Mouse (Mus musculus): ENCODE measurements around the gene Gm37240. TPM values are rescaled to one million over a fixed set of nuclear protein-coding genes. Genes with fewer than 3 reads are reported as not detected.

Gene Gm37240
- polyA plus RNA-seq, 1 experiment from 2014 or later = 3.2 TPM

- Histone ChIP-seq H3K36me3 (replicated peaks; ENCODE audit: control insufficient read depth, insufficient read depth, low read depth, low read length) (no peaks in the 10 kb centered on the region), H3K27ac (replicated peaks; ENCODE audit: low read depth, low read length) (no peak overlapping the region), H3K9me3 (replicated peaks; ENCODE audit: control insufficient read depth, low read length) (no peaks in the 10 kb centered on the region), H3K27me3 (ENCODE audit: control insufficient read depth, insufficient read depth, low read length) (no peaks in the 10 kb centered on the region), H3K4me3 (ENCODE audit: low read depth, low read length) (no peak overlapping the region), H3K4me1 (ENCODE audit: control insufficient read depth, insufficient read depth, low read length) (no peaks in the 10 kb centered on the region), H3K9ac (replicated peaks; ENCODE audit: low read length) (no peak overlapping the region), H3K4me2 (ENCODE audit: low read depth, low read length) (no peak overlapping the region)
- ATAC-seq (replicated peaks; ENCODE audit: insufficient number of reproducible peaks, low FRiP score, low TSS enrichment, low read depth) (no peak), DNase-seq (ENCODE audit: low spot score) (no peak)
- 89% methylated on average over 5 of the region's 5 CpGs for WGBS
Observed at GRCm38 (mm10) chr3:85683618-85684017, 203.7 kb downstream of the Gm37240 start.

GRCm38 (mm10) chr3:85681136-85681535 lies 206.2 kb downstream of the Gm37240 start:
- no peaks in the 10 kb centered on the region for H3K9me3 ChIP-seq (replicated peaks; ENCODE audit: control insufficient read depth, low read length)
- no peak overlapping the region for H3K9ac ChIP-seq (replicated peaks; ENCODE audit: low read length)
- H3K4me2 ChIP-seq (ENCODE audit: low read depth, low read length) = no peak overlapping the region
- DNase-seq (ENCODE audit: low spot score) (no peak), ATAC-seq (replicated peaks; ENCODE audit: insufficient number of reproducible peaks, low FRiP score, low TSS enrichment, low read depth) (no peak)
- H3K36me3 ChIP-seq (replicated peaks; ENCODE audit: control insufficient read depth, insufficient read depth, low read depth, low read length) = no peaks in the 10 kb centered on the region
- no peaks in the 10 kb centered on the region for H3K27me3 ChIP-seq (ENCODE audit: control insufficient read depth, insufficient read depth, low read length)
- no peak overlapping the region for H3K4me3 ChIP-seq (ENCODE audit: low read depth, low read length)
- 80% methylated on average over 7 of the region's 7 CpGs for WGBS
- no peak overlapping the region for H3K27ac ChIP-seq (replicated peaks; ENCODE audit: low read depth, low read length)
- H3K4me1 ChIP-seq (ENCODE audit: control insufficient read depth, insufficient read depth, low read length) = no peaks in the 10 kb centered on the region

- 87% methylated on average over 5 of the region's 5 CpGs for WGBS
Observed at GRCm38 (mm10) chr3:85679960-85680359, 207.4 kb downstream of the Gm37240 start.

GRCm38 (mm10) chr3:85679312-85679933 lies 207.9 kb downstream of the Gm37240 start:
- WGBS = 88% methylated on average over 8 of the region's 8 CpGs
- DNase-seq (ENCODE audit: low spot score) = no peak
- Histone ChIP-seq H3K9ac (replicated peaks; ENCODE audit: low read length) (no peak overlapping the region), H3K27ac (replicated peaks; ENCODE audit: low read depth, low read length) (no peak overlapping the region), H3K4me1 (ENCODE audit: control insufficient read depth, insufficient read depth, low read length) (no peaks in the 10 kb centered on the region), H3K9me3 (replicated peaks; ENCODE audit: control insufficient read depth, low read length) (no peaks in the 10 kb centered on the region), H3K4me3 (ENCODE audit: low read depth, low read length) (no peak overlapping the region), H3K36me3 (replicated peaks; ENCODE audit: control insufficient read depth, insufficient read depth, low read depth, low read length) (no peaks in the 10 kb centered on the region), H3K27me3 (ENCODE audit: control insufficient read depth, insufficient read depth, low read length) (no peaks in the 10 kb centered on the region), H3K4me2 (ENCODE audit: low read depth, low read length) (no peak overlapping the region)
- ATAC-seq (replicated peaks; ENCODE audit: insufficient number of reproducible peaks, low FRiP score, low TSS enrichment, low read depth) = no peak

More at GRCm38 (mm10) chr3:85679960-85680359, 207.4 kb downstream of the Gm37240 start:
- H3K4me3 ChIP-seq (ENCODE audit: low read depth, low read length) = no peak overlapping the region
- H3K9ac ChIP-seq (replicated peaks; ENCODE audit: low read length) = no peak overlapping the region
- H3K4me2 ChIP-seq (ENCODE audit: low read depth, low read length) = no peak overlapping the region
- no peaks in the 10 kb centered on the region for H3K4me1 ChIP-seq (ENCODE audit: control insufficient read depth, insufficient read depth, low read length)
- DNase-seq (ENCODE audit: low spot score) = no peak
- no peaks in the 10 kb centered on the region for H3K9me3 ChIP-seq (replicated peaks; ENCODE audit: control insufficient read depth, low read length)
- no peak overlapping the region for H3K27ac ChIP-seq (replicated peaks; ENCODE audit: low read depth, low read length)
- H3K36me3 ChIP-seq (replicated peaks; ENCODE audit: control insufficient read depth, insufficient read depth, low read depth, low read length) = no peaks in the 10 kb centered on the region
- ATAC-seq (replicated peaks; ENCODE audit: insufficient number of reproducible peaks, low FRiP score, low TSS enrichment, low read depth) = no peak
- H3K27me3 ChIP-seq (ENCODE audit: control insufficient read depth, insufficient read depth, low read length) = no peaks in the 10 kb centered on the region

- DNase-seq (ENCODE audit: low spot score) (no peak), ATAC-seq (replicated peaks; ENCODE audit: insufficient number of reproducible peaks, low FRiP score, low TSS enrichment, low read depth) (no peak)
- no peak overlapping the region for H3K9ac ChIP-seq (replicated peaks; ENCODE audit: low read length)
- WGBS = 92% methylated on average over 3 of the region's 3 CpGs
- H3K36me3 ChIP-seq (replicated peaks; ENCODE audit: control insufficient read depth, insufficient read depth, low read depth, low read length) = no peaks in the 10 kb centered on the region
- no peak overlapping the region for H3K4me2 ChIP-seq (ENCODE audit: low read depth, low read length)
- H3K9me3 ChIP-seq (replicated peaks; ENCODE audit: control insufficient read depth, low read length) = no peaks in the 10 kb centered on the region
- no peak overlapping the region for H3K27ac ChIP-seq (replicated peaks; ENCODE audit: low read depth, low read length)
- H3K4me3 ChIP-seq (ENCODE audit: low read depth, low read length) = no peak overlapping the region
- H3K27me3 ChIP-seq (ENCODE audit: control insufficient read depth, insufficient read depth, low read length) = no peaks in the 10 kb centered on the region
- no peaks in the 10 kb centered on the region for H3K4me1 ChIP-seq (ENCODE audit: control insufficient read depth, insufficient read depth, low read length)
Observed at GRCm38 (mm10) chr3:85677952-85678351, 209.4 kb downstream of the Gm37240 start.

DNA sequence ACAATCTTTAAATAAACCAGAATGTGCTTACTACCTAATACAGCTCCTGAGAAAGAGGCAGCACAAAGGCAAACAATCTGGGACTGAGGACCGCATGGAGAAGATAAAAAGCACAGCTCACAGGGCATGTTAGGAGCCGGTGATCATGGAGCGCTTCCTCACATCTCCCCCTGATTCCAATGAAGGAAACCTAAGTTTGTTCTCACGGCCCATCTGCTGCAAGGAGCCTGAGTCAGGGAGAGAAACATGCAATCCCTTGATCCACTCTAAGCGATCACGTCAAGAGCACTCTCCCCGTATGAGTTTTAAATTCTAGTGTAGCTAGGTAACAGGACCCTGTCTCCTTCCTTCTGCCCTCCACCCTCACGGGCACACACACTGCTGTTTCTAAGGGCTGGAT lies 210.2 kb downstream of the Gm37240 start:
- H3K9ac ChIP-seq (replicated peaks; ENCODE audit: low read length) = no peak overlapping the region
- H3K4me3 ChIP-seq (ENCODE audit: low read depth, low read length) = no peak overlapping the region
- no peak for DNase-seq (ENCODE audit: low spot score)
- H3K27ac ChIP-seq (replicated peaks; ENCODE audit: low read depth, low read length) = no peak overlapping the region
- no peaks in the 10 kb centered on the region for H3K4me1 ChIP-seq (ENCODE audit: control insufficient read depth, insufficient read depth, low read length)
- H3K4me2 ChIP-seq (ENCODE audit: low read depth, low read length) = no peak overlapping the region
- whole genome bisulfite sequencing = 80% methylated on average over 8 of the region's 8 CpGs
- no peaks in the 10 kb centered on the region for H3K27me3 ChIP-seq (ENCODE audit: control insufficient read depth, insufficient read depth, low read length)
- no peak for ATAC-seq (replicated peaks; ENCODE audit: insufficient number of reproducible peaks, low FRiP score, low TSS enrichment, low read depth)
- no peaks in the 10 kb centered on the region for H3K36me3 ChIP-seq (replicated peaks; ENCODE audit: control insufficient read depth, insufficient read depth, low read depth, low read length)
- no peaks in the 10 kb centered on the region for H3K9me3 ChIP-seq (replicated peaks; ENCODE audit: control insufficient read depth, low read length)

DNA sequence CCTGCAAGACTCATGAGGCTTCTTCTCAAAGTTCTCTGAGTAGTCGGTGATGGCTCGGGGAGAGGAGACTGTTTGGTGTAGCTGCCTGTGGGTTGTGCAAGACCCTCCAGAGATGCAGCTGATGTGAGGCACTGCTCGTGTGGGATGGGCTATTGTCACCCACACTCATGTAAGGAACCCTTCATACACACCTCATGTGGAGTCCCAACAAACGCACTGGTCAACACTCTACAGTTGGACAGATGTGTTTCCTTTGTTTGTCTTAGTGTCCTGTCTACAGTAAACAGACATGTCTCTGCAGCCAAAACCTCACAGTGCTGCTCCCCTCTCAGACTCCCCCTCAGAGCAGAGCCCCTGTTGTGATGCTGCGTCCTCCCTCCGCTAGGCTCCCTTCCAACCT lies 217.5 kb downstream of the Gm37240 start:
- ATAC-seq (replicated peaks; ENCODE audit: insufficient number of reproducible peaks, low FRiP score, low TSS enrichment, low read depth) (no peak), DNase-seq (ENCODE audit: low spot score) (no peak)
- H3K4me2 ChIP-seq (ENCODE audit: low read depth, low read length) = no peak overlapping the region
- no peak overlapping the region for H3K9ac ChIP-seq (replicated peaks; ENCODE audit: low read length)
- no peaks in the 10 kb centered on the region for H3K4me1 ChIP-seq (ENCODE audit: control insufficient read depth, insufficient read depth, low read length)
- H3K36me3 ChIP-seq (replicated peaks; ENCODE audit: control insufficient read depth, insufficient read depth, low read depth, low read length) = no peaks in the 10 kb centered on the region
- no peaks in the 10 kb centered on the region for H3K27me3 ChIP-seq (ENCODE audit: control insufficient read depth, insufficient read depth, low read length)
- H3K9me3 ChIP-seq (replicated peaks; ENCODE audit: control insufficient read depth, low read length) = no peaks in the 10 kb centered on the region
- no peak overlapping the region for H3K27ac ChIP-seq (replicated peaks; ENCODE audit: low read depth, low read length)
- 87% methylated on average over 6 of the region's 6 CpGs for WGBS
- no peak overlapping the region for H3K4me3 ChIP-seq (ENCODE audit: low read depth, low read length)

DNA sequence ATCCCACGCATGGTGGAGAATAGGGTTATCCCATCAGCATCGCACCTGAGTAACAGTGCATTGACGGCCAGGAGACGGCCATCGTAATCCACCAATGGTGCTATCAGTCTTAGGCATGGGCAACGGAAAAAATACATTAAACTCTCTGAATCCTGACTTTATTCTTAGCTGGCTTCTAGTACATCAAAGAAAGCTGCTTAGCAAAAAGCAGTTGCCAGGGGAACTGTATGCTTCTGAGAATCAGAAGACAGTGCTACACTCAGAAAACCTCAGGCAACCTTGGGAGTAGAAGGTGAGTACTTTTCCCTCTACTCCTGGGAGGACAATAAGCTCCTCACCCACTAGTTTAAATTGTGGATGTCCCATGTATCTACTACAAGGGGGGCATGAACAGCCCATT lies 219.6 kb downstream of the Gm37240 start:
- ATAC-seq (replicated peaks; ENCODE audit: insufficient number of reproducible peaks, low FRiP score, low TSS enrichment, low read depth) = no peak
- Histone ChIP-seq H3K9me3 (replicated peaks; ENCODE audit: control insufficient read depth, low read length) (no peaks in the 10 kb centered on the region), H3K4me3 (ENCODE audit: low read depth, low read length) (no peak overlapping the region), H3K4me1 (ENCODE audit: control insufficient read depth, insufficient read depth, low read length) (no peaks in the 10 kb centered on the region), H3K36me3 (replicated peaks; ENCODE audit: control insufficient read depth, insufficient read depth, low read depth, low read length) (no peaks in the 10 kb centered on the region), H3K9ac (replicated peaks; ENCODE audit: low read length) (no peak overlapping the region), H3K27ac (replicated peaks; ENCODE audit: low read depth, low read length) (no peak overlapping the region), H3K27me3 (ENCODE audit: control insufficient read depth, insufficient read depth, low read length) (no peaks in the 10 kb centered on the region), H3K4me2 (ENCODE audit: low read depth, low read length) (no peak overlapping the region)
- no peak for DNase-seq (ENCODE audit: low spot score)
- 90% methylated on average over 6 of the region's 6 CpGs for WGBS
